Mouse (Mus musculus) Patski (cell line): Measurements from ENCODE around the gene Gtpbp2. TPM values are rescaled to one million over a fixed set of nuclear protein-coding genes. Genes with fewer than 3 reads are reported as not detected.

Experiments
- ATAC-seq: fragments of 100-300 bp; one replicate; pipeline ENCODE4 v1.8.0; 2021
- CTCF ChIA-PET: fragments of 350-600 bp; sonication (Branson Sonifier 250); formaldehyde crosslinking; loops from one replicate; lab custom pipeline; 2022; ENCODE audit warnings: inconsistent platforms; lab: Charles Lee
- POLR2A ChIA-PET: fragments of 350-600 bp; sonication (Branson Sonifier 250); formaldehyde crosslinking; loops from one replicate; lab custom pipeline; 2022; ENCODE audit warnings: antibody characterized with exemption, inconsistent platforms; lab: Charles Lee
- DNase-seq: peaks from one replicate; pipeline ENCODE4 v3.0.0-alpha.2; 2011; ENCODE audit warnings: low read depth, low spot score
- H3K27me3 ChIP-seq: fragments of 371-371 bp; one replicate; pipeline ENCODE4 v1.5.1; 2021
- CTCF ChIP-seq: fragments of 100-300 bp; IDR thresholded peaks from one replicate; pipeline ENCODE4 v1.5.1; 2021
- in situ Hi-C: fragments of 300-500 bp; cut with MboI; formaldehyde crosslinking; loops from 3 replicates; pipeline ENCODE4 v1.11.1; 2018; ENCODE audit warnings: low pct_unique_long_range_greater_than_20kb, mixed read lengths
- polyA plus RNA-seq: library from polyadenylated mRNA; unstranded; gene quantifications from one replicate; pipeline ENCODE4 v1.2.3, GENCODE M21; 2021

Gene Gtpbp2
- polyA plus RNA-seq, 1 experiment from 2014 or later: 84.7 TPM

GRCm38 (mm10) chr17:46152847-46153782 is 7.7 kb upstream of the Gtpbp2 start, which contains the start of gene Mad2l1bp:
Mad2l1bp (minus strand) TSS chr17:46153553.
- DNase-seq (peak; percentile 59), ATAC-seq (peak; percentile 71)
- no peak for TF ChIP-seq CTCF
- H3K27me3 ChIP-seq: no peaks in the 10 kb centered on the region
- CTCF ChIA-PET: no interaction called here
- in situ Hi-C loops: no loop called here
- POLR2A ChIA-PET: no interaction called here

GRCm38 (mm10) chr17:46154336-46154735 is 6.5 kb upstream of the Gtpbp2 start:
- DNase-seq: no peak
- TF ChIP-seq CTCF: no peak
- no peak for ATAC-seq
- in situ Hi-C loops: no loop called here
- POLR2A ChIA-PET: interaction anchor here (0.6 kb wide), 1 partner anchor 477 kb away, joined by 3 read pairs; no protein-coding TSS in a partner anchor
- CTCF ChIA-PET: no interaction called here
- H3K27me3 ChIP-seq: no peaks in the 10 kb centered on the region

GRCm38 (mm10) chr17:46156680-46157079 is 4.2 kb upstream of the Gtpbp2 start:
- in situ Hi-C loops: no loop called here
- no peak for TF ChIP-seq CTCF
- no peaks in the 10 kb centered on the region for H3K27me3 ChIP-seq
- no peak for DNase-seq
- POLR2A ChIA-PET: no interaction called here
- no peak for ATAC-seq
- CTCF ChIA-PET: no interaction called here

GRCm38 (mm10) chr17:46157131-46157530 is 3.7 kb upstream of the Gtpbp2 start:
- H3K27me3 ChIP-seq: no peaks in the 10 kb centered on the region
- ChIA-PET POLR2A (no interaction called here), CTCF (no interaction called here)
- ATAC-seq (no peak), DNase-seq (no peak)
- no peak for TF ChIP-seq CTCF
- in situ Hi-C loops: no loop called here

GRCm38 (mm10) chr17:46159236-46159635 is 1.6 kb upstream of the Gtpbp2 start:
- DNase-seq (no peak), ATAC-seq (no peak)
- ChIA-PET POLR2A (no interaction called here), CTCF (no interaction called here)
- H3K27me3 ChIP-seq: no peaks in the 10 kb centered on the region
- TF ChIP-seq CTCF: no peak
- in situ Hi-C loops: no loop called here

- in situ Hi-C loops: no loop called here
- DNase-seq (peak; percentile 71), ATAC-seq (peak; percentile 58)
- no peaks in the 10 kb centered on the region for H3K27me3 ChIP-seq
- no peak for TF ChIP-seq CTCF
- ChIA-PET CTCF (no interaction called here), POLR2A (no interaction called here)
Measured at GRCm38 (mm10) chr17:46160090-46160662, 656 bp upstream of the Gtpbp2 start.

GRCm38 (mm10) chr17:46161179-46161578 is 347 bp downstream of the Gtpbp2 start:
- in situ Hi-C loops: no loop called here
- ATAC-seq: peak; percentile 3
- H3K27me3 ChIP-seq: no peaks in the 10 kb centered on the region
- CTCF ChIA-PET: no interaction called here
- TF ChIP-seq CTCF: no peak
- no peak for DNase-seq
- POLR2A ChIA-PET: no interaction called here

- TF ChIP-seq CTCF: no peak
- ATAC-seq (no peak), DNase-seq (no peak)
- ChIA-PET CTCF (no interaction called here), POLR2A (interaction anchor here (0.7 to 1.3 kb wide), 2 partner anchors 38 to 41 kb away, joined by 3 read pairs; partner anchors contain the start of genes Polh and Xpo5)
- H3K27me3 ChIP-seq: no peaks in the 10 kb centered on the region
- in situ Hi-C loops: no loop called here
Measured at GRCm38 (mm10) chr17:46161710-46162109, 878 bp downstream of the Gtpbp2 start.

GRCm38 (mm10) chr17:46162551-46162950 is 1.7 kb downstream of the Gtpbp2 start:
- DNase-seq: no peak
- H3K27me3 ChIP-seq: no peaks in the 10 kb centered on the region
- no peak for TF ChIP-seq CTCF
- CTCF ChIA-PET: interaction anchor here (1.1 kb wide), 1 partner anchor 31 kb away, joined by 3 read pairs; no protein-coding TSS in a partner anchor
- in situ Hi-C loops: no loop called here
- no peak for ATAC-seq
- POLR2A ChIA-PET: interaction anchor here (0.7 to 1.3 kb wide), 3 partner anchors 18 to 40 kb away, joined by 3 read pairs; partner anchors contain the start of genes Polh, Rsph9 and Xpo5

- no peak for DNase-seq
- no peak for TF ChIP-seq CTCF
- H3K27me3 ChIP-seq: no peaks in the 10 kb centered on the region
- in situ Hi-C loops: no loop called here
- POLR2A ChIA-PET: interaction anchor here (0.9 to 1.3 kb wide), 2 partner anchors 19 to 40 kb away, joined by 3 read pairs; partner anchors contain the start of genes Polh, Rsph9 and Xpo5
- CTCF ChIA-PET: interaction anchor here (1.1 kb wide), 1 partner anchor 31 kb away, joined by 3 read pairs; no protein-coding TSS in a partner anchor
- no peak for ATAC-seq
Measured at GRCm38 (mm10) chr17:46162951-46163421, 2.2 kb downstream of the Gtpbp2 start.
